Mouse (Mus musculus) limb, embryonic 15.5 days (tissue): Measurements from ENCODE around the gene Psd. TPM values are rescaled to one million over a fixed set of nuclear protein-coding genes. Genes with fewer than 3 reads are reported as not detected.

Experiments used
- ATAC-seq: fragments of 200-750 bp; cut with Nextera tagmentation; 2 replicates; pipeline ENCODE4 v1.8.0; 2017; ENCODE audit warnings: low read depth, moderate TSS enrichment; ENCODE audit not compliant: insufficient number of reproducible peaks, low FRiP score, low TSS enrichment
- H3K27ac ChIP-seq: fragments of 300-500 bp; sonication (generic); 2 replicates; pipeline ENCODE4 v1.5.1; 2015; ENCODE audit warnings: moderate library complexity, mild to moderate bottlenecking, inconsistent platforms
- H3K27me3 ChIP-seq: fragments of 300-500 bp; sonication (generic); 2 replicates; pipeline ENCODE4 v1.6.1; 2015; ENCODE audit warnings: inconsistent platforms
- H3K36me3 ChIP-seq: fragments of 300-500 bp; sonication (generic); 2 replicates; pipeline ENCODE4 v1.6.1; 2015; ENCODE audit warnings: inconsistent platforms
- H3K4me1 ChIP-seq: fragments of 300-500 bp; sonication (generic); 2 replicates; pipeline ENCODE4 v1.6.1; 2015; ENCODE audit warnings: inconsistent platforms
- H3K4me2 ChIP-seq: fragments of 300-500 bp; sonication (generic); 2 replicates; pipeline ENCODE4 v1.6.1; 2015; ENCODE audit warnings: mild to moderate bottlenecking, inconsistent platforms
- H3K4me3 ChIP-seq: fragments of 300-500 bp; sonication (generic); 2 replicates; pipeline ENCODE4 v1.5.1; 2015; ENCODE audit warnings: mild to moderate bottlenecking, inconsistent platforms
- H3K9ac ChIP-seq: fragments of 300-500 bp; sonication (generic); 2 replicates; pipeline ENCODE4 v1.6.1; 2015; ENCODE audit warnings: inconsistent platforms
- H3K9me3 ChIP-seq: fragments of 300-500 bp; sonication (generic); 2 replicates; pipeline ENCODE4 v1.6.1; 2016; ENCODE audit warnings: inconsistent platforms
- WGBS: fragments of 180-500 bp; shearing (Covaris S2); methylation state at CpG from one replicate; pipeline ENCODE4 v1.1.7; 2015; 5-methylcytosine and 5-hydroxymethylcytosine counted together
- microRNA counts: library from miRNA; unstranded; fragments of <30 nt; microRNA quantifications from one replicate; lab custom pipeline; 2016
- microRNA-seq: library from miRNA; unstranded; fragments of <30 nt; microRNA quantifications from one replicate; pipeline ENCODE4, GENCODE M21; 2016
- polyA plus RNA-seq: library from polyadenylated mRNA; unstranded; fragments of >200 nt; fragmentation: Nextera tagmentation; extraction: Ambion mirVana; gene quantifications from 2 replicates; pipeline ENCODE4 v1.2.1, GENCODE M21; 2015

Psd gene
- polyA plus RNA-seq, 1 experiment from 2014 or later, result 5.8 TPM

GRCm38 (mm10) chr19:46290535-46291105 is 36.3 kb downstream of the Psd start:
- Histone ChIP-seq H3K4me2 (no peak overlapping the region), H3K9ac (no peak overlapping the region), H3K9me3 (no peaks in the 10 kb centered on the region), H3K27me3 (no peaks in the 10 kb centered on the region; the same call in none of the 2 replicates), H3K4me3 (no peak overlapping the region), H3K27ac (no peak overlapping the region), H3K36me3 (peaks cover 20% of the 10 kb centered on the region), H3K4me1 (no peaks in the 10 kb centered on the region)
- no peak for ATAC-seq
- 69% methylated on average over 12 of the region's 12 CpGs for WGBS

GRCm38 (mm10) chr19:46287566-46287965 is 39.4 kb downstream of the Psd start:
- ATAC-seq, result no peak
- H3K36me3 ChIP-seq, result peaks cover 50% of the 10 kb centered on the region
- H3K27me3 ChIP-seq, result no peaks in the 10 kb centered on the region; the same call in none of the 2 replicates
- 83% methylated on average over 3 of the region's 3 CpGs for WGBS
- H3K9ac ChIP-seq, result no peak overlapping the region
- H3K4me3 ChIP-seq, result no peak overlapping the region
- H3K4me2 ChIP-seq, result no peak overlapping the region
- H3K4me1 ChIP-seq, result no peaks in the 10 kb centered on the region
- no peaks in the 10 kb centered on the region for H3K9me3 ChIP-seq
- H3K27ac ChIP-seq, result no peak overlapping the region

GRCm38 (mm10) chr19:46286926-46287325 is 40.0 kb downstream of the Psd start:
- H3K9me3 ChIP-seq, result no peaks in the 10 kb centered on the region
- no peak overlapping the region for H3K4me3 ChIP-seq
- H3K4me2 ChIP-seq, result no peak overlapping the region
- peaks cover 56% of the 10 kb centered on the region for H3K36me3 ChIP-seq
- ATAC-seq, result no peak
- H3K9ac ChIP-seq, result no peak overlapping the region
- WGBS, result 93% methylated on average over 3 of the region's 3 CpGs
- H3K27me3 ChIP-seq, result no peaks in the 10 kb centered on the region; the same call in 1 of the 2 replicates
- no peaks in the 10 kb centered on the region for H3K4me1 ChIP-seq
- H3K27ac ChIP-seq, result no peak overlapping the region

- no peak for ATAC-seq
- H3K4me2 ChIP-seq, result no peak overlapping the region
- WGBS, result 89% methylated on average over 6 of the region's 6 CpGs
- no peak overlapping the region for H3K27ac ChIP-seq
- no peak overlapping the region for H3K9ac ChIP-seq
- no peaks in the 10 kb centered on the region for H3K4me1 ChIP-seq
- peaks cover 65% of the 10 kb centered on the region for H3K36me3 ChIP-seq
- H3K27me3 ChIP-seq, result no peaks in the 10 kb centered on the region
- H3K9me3 ChIP-seq, result no peaks in the 10 kb centered on the region
- H3K4me3 ChIP-seq, result no peak overlapping the region
These were observed 40.9 kb downstream of the Psd start for GRCm38 (mm10) chr19:46286047-46286446.

- ATAC-seq, result no peak
- Histone ChIP-seq H3K9me3 (no peaks in the 10 kb centered on the region), H3K27me3 (no peaks in the 10 kb centered on the region), H3K36me3 (peaks cover 69% of the 10 kb centered on the region), H3K4me3 (no peak overlapping the region), H3K4me1 (no peaks in the 10 kb centered on the region), H3K4me2 (no peak overlapping the region), H3K27ac (no peak overlapping the region), H3K9ac (no peak overlapping the region)
- 89% methylated on average over 7 of the region's 7 CpGs for WGBS
These were observed 41.3 kb downstream of the Psd start for GRCm38 (mm10) chr19:46285631-46286030.

- no peak overlapping the region for H3K9ac ChIP-seq
- H3K27ac ChIP-seq, result no peak overlapping the region
- no peak for ATAC-seq
- no peaks in the 10 kb centered on the region for H3K27me3 ChIP-seq
- H3K9me3 ChIP-seq, result no peaks in the 10 kb centered on the region
- peaks cover 79% of the 10 kb centered on the region for H3K36me3 ChIP-seq
- H3K4me3 ChIP-seq, result no peak overlapping the region
- 92% methylated on average over 4 of the region's 4 CpGs for WGBS
- H3K4me2 ChIP-seq, result no peak overlapping the region
- H3K4me1 ChIP-seq, result no peaks in the 10 kb centered on the region
These were observed 42.3 kb downstream of the Psd start for GRCm38 (mm10) chr19:46284686-46285085.

GRCm38 (mm10) chr19:46282081-46282849 is 44.7 kb downstream of the Psd start:
- Histone ChIP-seq H3K36me3 (peaks cover 89% of the 10 kb centered on the region), H3K4me1 (no peaks in the 10 kb centered on the region), H3K27me3 (no peaks in the 10 kb centered on the region), H3K4me2 (no peak overlapping the region), H3K9ac (no peak overlapping the region), H3K27ac (no peak overlapping the region), H3K4me3 (no peak overlapping the region), H3K9me3 (no peaks in the 10 kb centered on the region)
- WGBS, result 95% methylated on average over 11 of the region's 11 CpGs
- no peak for ATAC-seq

- no peak for ATAC-seq
- H3K9me3 ChIP-seq, result no peaks in the 10 kb centered on the region
- H3K9ac ChIP-seq, result no peak overlapping the region
- H3K36me3 ChIP-seq, result peaks cover 70% of the 10 kb centered on the region
- H3K27me3 ChIP-seq, result no peaks in the 10 kb centered on the region
- H3K4me2 ChIP-seq, result no peak overlapping the region
- no peak overlapping the region for H3K4me3 ChIP-seq
- no peaks in the 10 kb centered on the region for H3K4me1 ChIP-seq
- no peak overlapping the region for H3K27ac ChIP-seq
These were observed 51.6 kb downstream of the Psd start for GRCm38 (mm10) chr19:46275307-46275706.

- 90% methylated on average over 7 of the region's 7 CpGs for WGBS
- Histone ChIP-seq H3K36me3 (peaks cover 100% of the 10 kb centered on the region), H3K4me3 (no peak overlapping the region), H3K27me3 (no peaks in the 10 kb centered on the region), H3K27ac (no peak overlapping the region), H3K4me2 (no peak overlapping the region), H3K9ac (no peak overlapping the region), H3K9me3 (no peaks in the 10 kb centered on the region), H3K4me1 (no peaks in the 10 kb centered on the region)
- no peak for ATAC-seq
These were observed 62.2 kb downstream of the Psd start for GRCm38 (mm10) chr19:46264762-46265161.

MicroRNA genes within 50 kb of the gene (microRNA counts, 519-probe panel; counts per million panel counts)
- 1,998 counts per million, percentile 35 among the panel's probes with 10 or more counts for microRNA mmu-miR-146b (lab: Ali Mortazavi, UCI)

Small RNA genes lying within 50 kb of the gene (microRNA-seq; reads per million reads assigned to microRNA genes)
- gene Mir146b, result 0.82 reads per million

Other genes starting within 250 kb of the Psd start
- 0.40 and 0.66 TPM in 2 replicates for gene Elovl3, start 195.3 kb downstream of the Psd start, polyA plus RNA-seq
- 5.4 and 8.5 TPM in 2 replicates for gene Pitx3, start 178.8 kb downstream of the Psd start, polyA plus RNA-seq
- gene Gbf1, start 174.6 kb downstream of the Psd start, polyA plus RNA-seq, result 73.8 and 76.7 TPM in 2 replicates
- gene Nfkb2, start 22.8 kb downstream of the Psd start, polyA plus RNA-seq, result 11.4 and 13.5 TPM in 2 replicates
- gene Fbxl15, start 1.0 kb upstream of the Psd start, polyA plus RNA-seq, result 12.8 and 13.2 TPM in 2 replicates
- 150 and 176 TPM in 2 replicates for gene Cuedc2, start 11.5 kb upstream of the Psd start, polyA plus RNA-seq
- gene Mfsd13a, start 14.0 kb upstream of the Psd start, polyA plus RNA-seq, result 3.1 and 3.6 TPM in 2 replicates
- 1.5 and 2.1 TPM in 2 replicates for gene 2310034G01Rik, start 23.1 kb upstream of the Psd start, polyA plus RNA-seq
- 145 and 156 TPM in 2 replicates for gene Actr1a, start 68.6 kb upstream of the Psd start, polyA plus RNA-seq
- 32.8 and 33.6 TPM in 2 replicates for gene Sufu, start 69.7 kb upstream of the Psd start, polyA plus RNA-seq
- 14.6 and 15.1 TPM in 2 replicates for gene Trim8, start 174.5 kb upstream of the Psd start, polyA plus RNA-seq
- 127 and 138 TPM in 2 replicates for gene Arl3, start 246.0 kb upstream of the Psd start, polyA plus RNA-seq
- gene Sfxn2, start 246.2 kb upstream of the Psd start, polyA plus RNA-seq, result 22.3 and 23.5 TPM in 2 replicates